Mouse (Mus musculus) E14TG2a.4 (cell line): ENCODE data around the gene Themis3.

Experiments used
- H3K27me3 ChIP-seq: 2 replicates; pipeline ENCODE4 v1.6.1; 2014; ENCODE audit warnings: low read length, control low read depth; ENCODE audit not compliant: insufficient read depth
- H3K36me3 ChIP-seq: 2 replicates; pipeline ENCODE4 v1.6.1; 2014; ENCODE audit warnings: low read length, control low read depth; ENCODE audit not compliant: insufficient read depth
- H3K4me1 ChIP-seq: replicated peaks from 2 replicates; pipeline ENCODE4 v1.6.1; 2014; ENCODE audit warnings: low read depth, low read length, control low read depth
- H3K4me3 ChIP-seq: replicated peaks from 2 replicates; pipeline ENCODE4 v1.5.1; 2014; ENCODE audit warnings: mild to moderate bottlenecking, low read length
- H3K9me3 ChIP-seq: 2 replicates; pipeline ENCODE4 v1.6.1; 2014; ENCODE audit warnings: low read length, control low read depth
- CTCF ChIP-seq: conservative IDR thresholded peaks from 2 replicates; pipeline ENCODE4 v1.5.1; 2014; ENCODE audit warnings: low read length
- NANOG ChIP-seq: IDR thresholded peaks from 2 replicates; pipeline ENCODE4 v1.6.1; 2014; ENCODE audit warnings: borderline replicate concordance, low read length, mixed read lengths
- POU5F1 ChIP-seq: IDR thresholded peaks from 2 replicates; pipeline ENCODE4 v1.6.1; 2014; ENCODE audit warnings: low read length, borderline replicate concordance

The Themis3 gene

DNA sequence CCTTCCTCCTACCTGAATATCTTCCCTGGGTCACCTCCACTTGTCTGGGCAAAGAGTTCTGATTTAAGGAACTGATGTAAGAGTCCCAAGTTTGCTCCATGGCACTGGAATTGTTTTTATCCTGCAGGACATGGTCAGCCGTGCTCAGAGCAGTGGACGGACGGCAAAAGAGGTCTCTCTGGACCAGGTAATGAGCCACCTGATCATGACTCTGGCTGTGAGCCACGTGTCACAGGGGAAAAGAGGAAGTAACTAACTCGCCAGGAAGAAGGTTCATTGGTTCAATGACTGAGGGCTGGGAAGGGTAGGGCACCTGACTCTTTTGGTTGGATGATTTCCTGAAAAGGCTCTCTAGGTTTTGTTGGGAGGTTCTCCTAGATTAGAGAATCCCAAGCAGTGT is at the start of gene Themis3:
Gene Themis3 (minus strand): TSS at position 187 of the 400 bp plus-strand sequence.
- TF ChIP-seq CTCF (no peak), NANOG (no peak), POU5F1 (no peak)
- Histone ChIP-seq H3K4me3 (no peak within 1 kb of the TSS), H3K4me1 (no peaks in the 10 kb centered on the region), H3K27me3 (peaks cover 3% of the 10 kb centered on the region; the same call in 1 of the 2 replicates), H3K9me3 (no peaks in the 10 kb centered on the region), H3K36me3 (no peaks in the 10 kb centered on the region)

DNA sequence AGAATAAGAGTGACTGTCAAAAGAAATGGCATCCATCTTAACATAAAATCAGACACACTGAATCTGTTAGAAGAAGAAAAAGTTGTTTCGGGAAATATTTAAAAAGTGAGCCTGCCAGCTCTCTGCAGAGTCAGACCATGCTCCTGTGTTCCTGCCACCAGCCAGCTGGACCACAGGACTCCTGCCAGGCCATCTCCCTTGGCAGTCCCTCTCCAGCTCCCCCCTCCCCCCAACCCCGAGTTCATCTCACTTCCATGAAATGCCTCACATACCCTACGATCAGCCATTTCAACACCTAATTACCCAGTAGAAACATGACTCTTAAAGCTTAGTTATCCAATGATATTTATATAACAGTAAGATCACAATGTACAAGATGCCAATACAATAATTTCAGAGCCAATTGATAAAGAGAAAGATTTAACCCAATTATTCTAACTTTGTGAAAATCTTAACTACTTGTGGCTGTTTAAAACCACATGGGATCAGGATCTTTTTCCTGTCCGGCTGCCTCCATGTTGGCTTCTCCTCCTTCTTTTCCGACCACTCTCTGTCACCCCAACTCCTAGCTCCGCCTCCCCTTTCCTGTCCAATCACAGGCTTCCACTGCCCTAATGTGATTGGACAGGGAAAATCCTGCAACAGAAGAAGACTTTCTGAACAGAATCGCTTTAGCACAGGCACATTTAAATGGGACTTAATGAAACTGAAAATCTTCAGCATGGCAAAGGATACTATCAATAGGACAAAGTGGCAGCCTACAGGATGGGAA is 43.7 kb upstream of the Themis3 start:
- no peaks in the 10 kb centered on the region for H3K36me3 ChIP-seq
- no peaks in the 10 kb centered on the region for H3K4me1 ChIP-seq
- TF ChIP-seq POU5F1 (no peak), CTCF (no peak), NANOG (no peak)
- H3K27me3 ChIP-seq, result no peaks in the 10 kb centered on the region
- peaks cover 12% of the 10 kb centered on the region for H3K9me3 ChIP-seq
- no peak overlapping the region for H3K4me3 ChIP-seq

DNA sequence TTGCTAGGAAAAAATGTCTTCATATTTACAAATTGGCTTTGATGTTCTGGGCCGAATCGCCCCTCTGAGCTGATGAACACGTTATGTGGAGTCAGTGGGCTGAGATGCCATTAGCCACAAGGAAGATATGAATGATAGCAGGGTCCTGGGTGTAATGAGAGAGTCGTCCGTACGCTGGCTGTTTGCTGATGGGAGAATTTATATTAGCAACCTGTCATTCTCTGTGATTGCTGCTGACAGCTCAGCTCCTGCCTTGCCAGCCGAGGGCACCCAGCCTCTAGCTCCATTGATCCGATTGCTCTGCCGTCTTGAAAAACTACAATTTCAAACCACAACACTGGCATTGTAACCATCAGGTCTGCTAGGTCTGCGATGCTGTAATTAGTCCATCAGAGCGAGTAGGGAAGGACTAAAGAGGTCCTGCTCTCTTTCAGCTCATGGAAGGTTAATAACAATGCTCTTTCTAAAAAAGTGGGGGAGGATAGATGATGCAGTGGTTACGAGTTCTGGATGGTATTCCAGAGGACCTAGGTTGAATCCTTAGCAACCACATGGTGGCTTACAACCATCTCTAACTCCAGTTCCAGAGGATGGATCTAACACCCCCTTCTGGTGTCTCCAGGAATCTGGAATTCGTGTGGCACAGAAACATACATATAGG is 25.7 kb upstream of the Themis3 start:
- Histone ChIP-seq H3K4me3 (no peak overlapping the region), H3K4me1 (no peaks in the 10 kb centered on the region), H3K36me3 (no peaks in the 10 kb centered on the region), H3K27me3 (no peaks in the 10 kb centered on the region), H3K9me3 (no peaks in the 10 kb centered on the region)
- TF ChIP-seq POU5F1 (no peak), CTCF (no peak), NANOG (no peak)

DNA sequence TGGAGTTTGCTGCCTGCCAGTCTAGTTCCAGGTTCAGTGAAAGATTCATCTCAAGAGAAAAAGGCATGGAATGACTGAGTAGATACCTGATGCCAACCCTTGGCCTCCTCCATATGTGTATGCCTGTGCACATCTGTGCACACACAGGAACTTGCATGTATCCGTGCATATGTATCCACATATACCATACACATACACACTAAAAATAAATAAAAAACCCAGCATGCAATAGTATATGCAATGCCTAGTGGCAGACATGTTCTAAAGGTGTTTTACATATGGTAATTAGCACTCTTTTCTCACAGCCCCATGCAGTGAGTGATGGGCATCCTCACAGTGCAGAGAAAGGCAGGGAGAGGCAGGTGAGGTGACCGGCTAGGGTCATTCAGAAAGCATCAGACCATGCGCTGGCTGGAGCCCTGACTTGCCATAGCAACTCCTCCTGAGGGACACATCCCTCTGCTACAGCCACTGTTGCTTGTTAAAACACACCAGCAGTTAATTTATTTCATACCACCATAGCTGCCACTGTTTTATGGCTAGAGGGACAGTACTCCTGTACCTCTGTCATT is 24.9 kb upstream of the Themis3 start:
- Histone ChIP-seq H3K9me3 (no peaks in the 10 kb centered on the region), H3K36me3 (no peaks in the 10 kb centered on the region), H3K4me3 (no peak overlapping the region), H3K4me1 (no peaks in the 10 kb centered on the region), H3K27me3 (no peaks in the 10 kb centered on the region)
- TF ChIP-seq POU5F1 (no peak), CTCF (no peak), NANOG (no peak)

DNA sequence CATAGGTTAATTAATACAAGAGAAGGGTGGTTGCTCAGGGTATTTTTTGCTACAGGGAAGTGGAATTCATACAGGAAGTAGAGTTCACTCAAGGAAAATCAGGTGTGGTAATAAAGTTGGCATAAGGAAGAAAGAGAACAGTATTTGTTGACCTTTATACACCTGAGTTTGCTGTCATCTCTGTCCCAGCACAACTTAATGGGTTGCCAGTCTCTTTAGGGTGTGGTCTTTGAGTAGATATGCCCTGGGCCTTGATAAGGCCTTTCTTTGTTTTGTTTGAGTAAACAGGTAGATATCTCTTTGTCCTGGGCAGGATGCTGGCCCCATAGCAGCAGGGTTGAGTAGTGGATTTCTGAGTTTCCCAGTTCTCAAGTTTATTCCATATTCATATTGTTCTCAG is 15.6 kb upstream of the Themis3 start:
- no peaks in the 10 kb centered on the region for H3K36me3 ChIP-seq
- peaks cover 11% of the 10 kb centered on the region for H3K9me3 ChIP-seq
- no peak overlapping the region for H3K4me3 ChIP-seq
- TF ChIP-seq NANOG, result no peak
- no peak for TF ChIP-seq CTCF
- no peak for TF ChIP-seq POU5F1
- no peaks in the 10 kb centered on the region for H3K27me3 ChIP-seq
- no peaks in the 10 kb centered on the region for H3K4me1 ChIP-seq

DNA sequence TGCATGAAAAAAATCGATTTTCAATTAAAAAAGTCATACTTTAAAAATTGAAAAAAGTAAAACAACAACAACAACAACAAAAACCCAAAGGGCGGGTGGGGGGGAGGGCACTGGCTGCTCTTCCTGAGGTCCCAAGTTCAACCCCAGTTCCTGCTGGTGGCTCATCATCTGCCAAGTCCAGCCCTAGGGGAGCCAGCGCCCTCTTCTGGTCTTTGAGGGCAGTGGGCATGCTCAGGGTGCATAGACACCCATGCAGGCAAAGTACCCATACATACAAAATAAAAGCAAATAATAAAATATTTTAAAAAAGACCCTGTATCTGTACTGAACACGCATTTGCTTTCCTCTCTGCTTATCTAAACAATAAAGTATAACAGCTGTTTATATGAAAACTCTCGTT is 10.5 kb upstream of the Themis3 start:
- no peaks in the 10 kb centered on the region for H3K4me1 ChIP-seq
- no peak overlapping the region for H3K4me3 ChIP-seq
- H3K27me3 ChIP-seq, result no peaks in the 10 kb centered on the region
- no peak for TF ChIP-seq POU5F1
- TF ChIP-seq NANOG, result no peak
- peak; percentile 32 for TF ChIP-seq CTCF
- H3K9me3 ChIP-seq, result no peaks in the 10 kb centered on the region
- no peaks in the 10 kb centered on the region for H3K36me3 ChIP-seq

DNA sequence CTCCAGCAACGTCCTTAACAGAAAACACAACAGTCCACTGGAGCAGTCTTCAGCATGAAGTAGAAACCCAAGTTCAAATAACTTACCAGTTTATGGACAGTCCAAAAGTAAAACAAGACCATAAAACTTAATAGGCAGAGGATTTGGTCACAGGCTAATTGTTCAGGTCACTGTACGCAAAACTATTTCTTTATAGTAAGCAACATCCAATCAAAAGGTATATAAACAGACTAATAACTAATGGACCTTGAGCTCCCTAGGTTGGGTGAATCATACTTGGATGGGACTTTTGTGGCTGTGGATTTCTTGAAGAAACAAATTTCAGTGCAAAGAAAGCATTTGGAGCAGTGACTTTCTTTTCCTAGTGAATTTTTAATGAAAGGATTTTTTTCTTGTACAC is 6.8 kb upstream of the Themis3 start:
- TF ChIP-seq POU5F1 (no peak), CTCF (no peak), NANOG (no peak)
- Histone ChIP-seq H3K4me1 (no peaks in the 10 kb centered on the region), H3K36me3 (no peaks in the 10 kb centered on the region), H3K27me3 (no peaks in the 10 kb centered on the region), H3K4me3 (no peak overlapping the region), H3K9me3 (no peaks in the 10 kb centered on the region)

DNA sequence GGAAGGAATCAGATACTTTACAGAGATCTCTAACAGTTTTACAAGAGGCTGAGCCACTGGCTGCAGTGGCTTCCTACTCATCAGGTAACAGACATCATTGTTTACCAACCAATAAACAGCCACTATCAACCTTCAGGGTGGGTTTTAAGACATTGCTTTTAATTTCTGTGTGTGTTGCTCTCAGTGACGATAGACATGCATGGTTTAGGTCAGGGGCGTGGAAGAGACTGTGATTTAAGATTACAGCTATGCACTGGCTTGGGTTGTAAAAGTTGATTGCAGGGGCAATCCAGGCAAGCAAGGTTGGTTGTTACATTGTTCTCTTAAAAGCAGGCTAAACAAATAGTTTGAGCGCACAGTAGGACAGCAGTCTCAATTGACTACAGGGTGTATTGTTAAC is 1.4 kb upstream of the Themis3 start:
- TF ChIP-seq NANOG (no peak), POU5F1 (no peak), CTCF (no peak)
- H3K4me1 ChIP-seq, result no peaks in the 10 kb centered on the region
- no peaks in the 10 kb centered on the region for H3K36me3 ChIP-seq
- no peaks in the 10 kb centered on the region for H3K9me3 ChIP-seq
- no peak overlapping the region for H3K4me3 ChIP-seq
- H3K27me3 ChIP-seq, result peaks cover 3% of the 10 kb centered on the region; the same call in 1 of the 2 replicates

DNA sequence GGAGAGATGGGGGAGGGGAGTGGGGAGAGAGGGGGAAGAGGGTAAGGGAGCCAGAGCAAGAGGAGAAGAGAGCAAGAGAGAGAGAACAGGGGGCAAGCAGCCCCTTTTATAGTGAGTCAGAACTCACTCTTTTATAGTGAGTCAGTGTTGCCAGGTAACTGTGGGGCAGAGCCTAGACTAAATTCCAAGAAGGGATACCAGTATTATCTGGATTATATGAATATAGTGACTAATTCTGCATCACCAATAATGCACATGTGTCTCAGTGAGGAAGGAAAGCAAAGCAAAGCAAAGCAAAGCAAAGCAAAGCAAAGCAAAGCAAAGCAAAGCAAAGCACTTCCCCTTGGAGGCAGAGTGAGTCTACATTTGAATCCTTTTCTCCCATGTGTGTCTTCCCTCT is 835 bp upstream of the Themis3 start:
- no peak overlapping the region for H3K4me3 ChIP-seq

More for the DNA sequence above, 835 bp upstream of the Themis3 start:
- Histone ChIP-seq H3K36me3 (no peaks in the 10 kb centered on the region), H3K9me3 (no peaks in the 10 kb centered on the region), H3K27me3 (peaks cover 3% of the 10 kb centered on the region; the same call in 1 of the 2 replicates), H3K4me1 (no peaks in the 10 kb centered on the region)
- TF ChIP-seq CTCF, result no peak
- TF ChIP-seq POU5F1, result no peak
